Mouse (Mus musculus) ovary, postnatal 14 days (tissue): ENCODE measurements around the gene Tnfrsf12a.
A peak's percentile ranks its signal among the peaks of the same experiment; 100 is the strongest.

Source experiments
- DNase-seq: peaks from one replicate; pipeline ENCODE4 v3.0.0; 2022; ENCODE audit warnings: low spot score

The Tnfrsf12a gene

DNA sequence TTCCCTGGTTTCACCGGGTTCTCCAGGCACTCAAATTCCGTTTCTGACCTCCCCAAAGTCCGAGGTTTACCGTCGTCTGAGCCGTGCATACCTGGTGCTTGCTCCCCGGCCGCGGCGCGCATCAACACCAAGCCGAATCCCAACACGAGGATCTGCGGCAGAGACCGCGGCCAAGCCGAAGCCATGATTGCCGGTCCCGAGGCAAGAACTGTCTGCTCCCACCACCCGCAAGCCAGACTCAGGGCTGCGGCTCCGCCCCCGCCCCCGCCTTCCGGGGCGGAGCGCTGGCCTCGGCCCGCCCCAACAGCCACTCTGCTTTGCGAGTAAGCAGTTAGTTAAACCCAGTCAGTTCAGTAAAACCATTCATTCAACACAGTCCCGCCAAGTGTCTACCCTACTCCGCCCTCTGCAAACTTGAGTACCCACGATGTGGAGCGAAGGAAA, at the start of gene Tnfrsf12a:
TSS of gene Tnfrsf12a (minus strand) at position 233 of the 444 bp plus-strand sequence.
- DNase-seq = peak; percentile 68

DNA sequence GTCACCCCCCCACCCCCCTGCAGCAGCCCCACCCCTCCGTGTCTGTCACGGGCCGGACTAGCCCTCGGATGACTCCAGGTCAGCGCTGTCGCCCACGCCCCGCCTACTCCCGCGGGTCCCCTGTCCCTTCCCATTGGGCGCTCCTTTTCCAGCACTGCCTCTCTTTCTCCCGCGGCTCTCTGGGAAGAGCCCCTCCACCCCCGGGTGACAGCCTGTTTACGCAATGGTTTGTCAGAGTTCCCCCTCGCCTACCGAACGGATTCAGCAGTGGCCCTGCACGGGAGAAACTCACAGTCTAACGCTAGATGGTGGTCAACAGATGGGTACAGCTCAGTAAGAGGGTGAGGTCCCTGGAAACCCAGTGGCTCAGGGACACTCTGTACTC, 49.5 kb upstream of the Tnfrsf12a start:
- DNase-seq = no peak

DNA sequence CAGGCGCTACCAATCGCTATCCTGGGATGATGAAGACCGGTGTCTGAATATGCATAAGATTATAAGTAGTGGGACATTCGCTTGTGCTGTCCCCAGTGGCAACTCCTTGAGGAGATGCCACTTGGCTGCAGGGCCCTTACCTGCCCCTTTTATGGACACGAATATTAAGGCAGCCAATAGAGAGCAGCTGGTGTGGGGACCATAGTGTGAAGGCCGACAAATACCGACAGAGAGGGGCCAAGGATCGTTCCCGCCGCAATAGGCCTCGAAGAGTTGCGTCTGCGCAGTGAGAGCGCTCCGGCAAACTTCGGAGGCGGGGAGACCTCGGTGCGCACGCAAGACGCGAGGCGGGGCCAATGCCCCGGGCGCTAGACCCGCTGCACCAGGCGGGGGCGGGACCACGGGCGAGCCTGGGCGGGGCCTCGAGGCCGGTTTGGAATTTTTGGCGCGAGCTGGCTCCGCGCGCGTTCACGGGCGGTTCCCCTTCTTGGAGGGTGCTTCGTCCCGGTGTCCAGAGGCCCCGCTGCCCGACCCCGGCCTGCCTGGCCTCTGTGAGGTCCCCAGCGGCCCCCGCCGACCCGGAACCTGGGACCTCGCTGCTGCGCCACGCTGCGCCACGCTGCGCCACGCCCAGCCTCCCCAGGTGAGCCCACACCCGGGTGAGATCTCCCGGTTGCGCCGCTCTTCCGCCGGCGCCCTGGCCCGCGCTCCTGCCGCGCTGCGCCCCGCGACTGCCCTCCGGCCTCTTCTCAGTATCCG, 48.9 kb upstream of the Tnfrsf12a start, which contains the start of gene Pkmyt1:
TSS of gene Pkmyt1 (plus strand) at position 338 of the 759 bp plus-strand sequence.
- DNase-seq = peak; percentile 93

DNA sequence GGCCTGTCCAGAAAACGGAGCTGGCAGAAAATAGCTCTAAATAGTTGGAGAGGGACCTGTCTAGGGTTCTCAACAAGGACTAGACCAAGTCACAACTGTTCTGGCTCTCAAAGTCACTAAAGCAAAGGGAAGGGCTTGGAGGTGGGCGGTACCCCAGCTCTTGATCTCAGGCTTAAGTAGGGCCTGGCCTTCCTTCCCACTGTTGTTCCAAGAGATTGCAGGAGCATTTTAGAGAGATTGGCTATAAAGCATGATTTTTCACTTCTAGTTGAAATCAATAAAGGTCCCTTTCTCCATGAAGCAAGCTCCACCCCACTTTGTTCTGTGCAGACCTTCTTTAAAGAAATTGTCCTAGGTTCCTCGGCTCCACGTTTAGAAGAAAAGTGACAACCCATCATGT, 48.2 kb upstream of the Tnfrsf12a start:
- no peak for DNase-seq

DNA sequence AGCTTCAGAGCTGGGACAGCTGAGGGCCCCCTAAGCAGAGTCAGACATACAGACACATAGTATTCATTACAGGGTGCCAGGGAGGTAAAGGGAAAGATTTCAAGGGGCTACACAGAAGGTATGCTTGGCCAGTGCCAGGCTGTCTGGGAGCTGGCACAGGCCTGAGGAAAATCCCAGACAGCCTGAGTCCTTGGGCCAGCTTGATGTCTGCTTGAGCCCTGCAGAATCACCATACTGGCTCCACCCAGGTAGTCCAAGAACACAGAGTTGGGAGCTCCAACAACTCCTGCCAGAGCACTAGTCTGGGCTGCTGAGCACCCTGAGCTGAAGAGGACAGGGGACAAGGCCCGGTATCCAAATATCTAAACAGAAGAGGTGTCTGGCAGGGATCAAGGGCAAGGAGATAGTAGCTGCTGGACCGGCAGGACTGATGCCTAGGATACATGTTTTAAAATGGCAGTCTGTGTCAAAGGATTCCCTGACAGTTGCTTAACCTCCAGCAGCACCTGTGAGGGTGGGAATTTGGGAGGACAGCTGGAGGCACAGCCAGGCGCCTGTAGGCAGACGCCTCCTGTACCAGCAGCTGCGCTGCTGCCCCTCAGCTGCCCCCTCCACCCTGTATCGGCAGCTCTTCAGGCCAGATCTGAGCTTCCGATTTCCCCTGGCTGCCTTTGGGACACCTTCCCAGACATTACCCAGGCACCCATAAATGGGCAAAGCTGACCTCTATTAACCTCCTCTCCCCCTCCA, 45.3 kb upstream of the Tnfrsf12a start, which contains the start of gene 1520401A03Rik:
TSS of gene 1520401A03Rik (minus strand) at position 408 of the 750 bp plus-strand sequence.
- DNase-seq = no peak

DNA sequence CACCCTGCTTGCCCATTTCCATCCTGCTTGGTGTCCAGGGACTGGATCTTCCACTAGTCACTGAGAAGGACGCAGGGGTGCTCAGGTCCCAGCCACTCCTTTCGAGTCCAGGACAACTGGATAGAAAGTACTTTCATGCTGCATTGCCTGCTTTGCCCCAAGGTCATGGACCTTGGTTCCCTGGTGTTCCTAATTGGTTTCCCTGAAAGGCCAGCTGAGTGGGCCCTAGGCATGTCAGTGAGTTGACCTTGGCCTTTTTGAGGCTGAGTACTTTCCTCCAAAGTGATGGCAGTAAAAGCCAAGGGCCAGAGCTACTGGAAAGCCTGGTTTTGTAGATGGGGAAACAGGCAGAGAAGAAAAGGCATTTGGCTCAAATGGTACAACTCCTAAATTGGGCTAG, 44.6 kb upstream of the Tnfrsf12a start:
- DNase-seq = no peak

DNA sequence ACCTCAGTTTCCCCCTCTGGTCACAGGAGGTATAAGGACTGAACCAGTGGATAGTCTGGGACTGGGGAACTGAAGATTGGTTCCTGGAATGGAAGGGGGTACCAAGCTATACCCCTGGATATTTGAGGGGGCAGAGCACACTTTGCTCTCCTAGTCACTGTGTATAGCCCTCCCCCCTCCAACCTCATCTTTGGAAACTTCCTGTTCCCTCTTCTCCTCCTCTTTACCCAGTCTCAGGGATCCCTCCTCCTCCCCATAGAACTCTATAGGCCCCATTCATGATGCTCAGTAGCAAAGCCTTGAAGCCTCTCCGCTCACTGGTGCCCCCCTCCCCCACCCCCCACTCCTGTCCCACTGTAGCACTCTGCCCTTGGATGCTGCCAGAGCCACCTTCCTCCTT, 42.2 kb upstream of the Tnfrsf12a start:
- DNase-seq = no peak

DNA sequence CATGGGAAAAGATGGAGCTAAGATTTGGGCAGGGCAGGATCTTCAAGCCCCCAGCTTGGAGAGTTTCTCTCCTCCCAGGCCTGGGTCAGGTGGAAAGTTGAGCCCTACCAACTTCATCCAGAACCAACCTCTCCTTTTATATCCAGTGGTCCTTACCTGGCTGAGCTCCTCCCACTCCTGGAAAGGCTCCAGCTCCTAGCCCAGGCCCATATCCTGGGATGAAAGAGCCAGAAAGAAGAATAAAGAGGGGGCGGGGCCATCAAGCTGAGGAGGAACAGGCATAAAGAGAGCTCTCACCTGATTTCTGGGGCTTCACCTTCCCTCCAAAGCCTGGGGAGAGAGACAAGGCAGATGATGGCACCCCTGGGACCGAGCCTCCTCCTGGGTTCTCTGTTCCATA, 39.7 kb upstream of the Tnfrsf12a start:
- no peak for DNase-seq

DNA sequence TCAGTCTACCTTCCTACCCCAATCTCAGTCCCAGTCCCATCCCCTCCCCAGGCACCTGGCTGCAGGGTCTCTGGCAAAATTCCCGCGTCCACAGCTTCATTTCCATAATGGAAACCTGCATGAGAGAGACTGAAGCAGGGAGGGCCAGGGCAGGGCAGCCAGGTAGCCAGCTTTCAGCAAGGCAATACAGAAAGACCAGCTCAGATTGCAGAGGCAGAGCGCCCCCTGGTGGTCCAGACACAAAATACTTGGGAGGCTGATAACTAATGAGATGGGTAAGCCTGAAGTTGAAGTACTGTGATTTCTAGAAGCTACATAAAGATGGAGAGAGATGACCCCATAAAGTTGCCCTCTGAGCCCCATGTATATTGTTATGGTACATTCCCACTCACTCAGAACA, 28.9 kb upstream of the Tnfrsf12a start:
- peak; percentile 70 for DNase-seq

DNA sequence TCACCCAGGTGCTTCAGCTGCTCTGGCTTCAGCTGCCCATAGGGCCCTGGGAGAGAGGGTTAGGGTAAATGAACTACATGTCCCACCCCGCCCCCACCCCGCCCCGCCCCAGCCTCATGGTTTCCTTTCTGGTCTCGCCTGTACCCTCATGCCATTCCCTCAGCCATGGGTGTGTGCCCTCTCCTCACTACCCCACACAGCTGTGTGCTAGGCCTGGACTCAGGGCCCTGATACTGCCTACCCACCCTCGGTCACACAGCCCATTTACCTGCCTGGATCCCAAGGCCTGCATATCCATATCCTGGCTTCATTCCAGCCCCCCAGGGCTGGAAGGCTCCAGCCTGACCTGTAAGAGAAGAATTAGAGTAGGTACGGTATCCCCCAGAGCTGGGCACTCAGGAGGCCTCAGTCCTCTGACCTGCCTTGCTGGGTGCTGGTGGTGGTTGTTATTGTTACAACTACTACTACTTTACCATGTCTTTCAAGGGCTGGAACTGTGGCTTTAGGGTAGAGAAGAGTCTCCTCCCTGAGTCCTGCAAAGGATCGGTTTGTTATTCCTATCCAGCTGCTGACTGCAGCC, 28.3 kb upstream of the Tnfrsf12a start:
- no peak for DNase-seq

DNA sequence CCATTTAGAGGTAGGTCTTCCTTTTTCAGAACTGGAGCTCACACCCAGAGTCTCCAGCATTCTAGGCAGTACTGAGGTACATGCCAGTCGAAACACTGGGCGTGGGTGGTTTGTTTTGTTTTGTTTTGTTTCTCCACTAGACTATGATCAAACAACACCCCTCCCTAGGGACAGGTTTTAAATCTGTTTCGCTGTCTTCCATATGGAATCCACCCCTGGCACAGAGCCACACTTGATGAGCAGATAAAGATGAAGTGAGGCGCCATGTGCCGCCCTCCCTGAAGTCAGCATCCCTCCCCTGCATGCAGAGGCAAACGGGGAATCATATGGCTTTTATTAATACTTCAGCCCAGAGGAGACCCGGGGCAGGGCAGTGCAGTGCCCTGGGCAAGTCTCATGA, 27.5 kb upstream of the Tnfrsf12a start:
- DNase-seq = no peak

DNA sequence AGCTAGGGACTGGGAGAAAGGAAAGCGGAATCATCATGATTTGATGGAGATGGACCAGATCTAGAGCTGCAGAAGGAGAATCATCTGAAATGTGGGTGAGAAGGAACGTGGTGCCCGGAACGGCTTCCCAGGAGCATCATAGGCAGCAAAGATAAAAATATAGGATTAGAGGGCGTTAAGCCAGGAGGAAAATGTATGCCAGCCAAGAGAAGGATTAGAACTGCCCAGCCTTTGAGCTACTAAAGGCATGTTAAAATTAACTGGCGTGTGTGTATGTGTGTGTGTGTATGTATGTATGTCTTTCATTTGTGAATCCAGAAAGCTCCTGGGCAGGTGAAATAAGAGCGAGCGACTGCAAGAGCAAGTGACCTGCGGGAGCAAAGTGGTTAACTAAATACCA, 26.0 kb upstream of the Tnfrsf12a start:
- no peak for DNase-seq

DNA sequence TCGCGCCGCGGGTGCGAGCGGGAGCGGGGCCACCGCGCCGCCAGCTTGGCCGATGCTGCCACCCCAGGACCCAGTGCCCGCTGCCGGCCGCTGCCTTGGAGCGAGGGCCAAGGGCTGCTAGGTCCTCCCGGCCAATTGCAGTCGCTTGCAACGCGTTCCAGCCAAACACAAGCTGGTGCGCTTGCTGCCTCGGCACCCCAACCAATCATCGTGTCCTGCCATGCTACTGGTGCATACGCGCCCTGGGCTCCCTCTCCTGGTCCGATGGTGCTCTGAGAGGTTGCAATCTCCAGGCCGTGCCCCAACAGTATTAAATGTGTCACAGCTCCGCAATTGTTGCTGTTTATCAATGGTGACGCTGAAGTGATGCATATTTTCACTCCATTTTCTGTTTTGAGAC, 22.8 kb upstream of the Tnfrsf12a start:
- peak; percentile 73 for DNase-seq

DNA sequence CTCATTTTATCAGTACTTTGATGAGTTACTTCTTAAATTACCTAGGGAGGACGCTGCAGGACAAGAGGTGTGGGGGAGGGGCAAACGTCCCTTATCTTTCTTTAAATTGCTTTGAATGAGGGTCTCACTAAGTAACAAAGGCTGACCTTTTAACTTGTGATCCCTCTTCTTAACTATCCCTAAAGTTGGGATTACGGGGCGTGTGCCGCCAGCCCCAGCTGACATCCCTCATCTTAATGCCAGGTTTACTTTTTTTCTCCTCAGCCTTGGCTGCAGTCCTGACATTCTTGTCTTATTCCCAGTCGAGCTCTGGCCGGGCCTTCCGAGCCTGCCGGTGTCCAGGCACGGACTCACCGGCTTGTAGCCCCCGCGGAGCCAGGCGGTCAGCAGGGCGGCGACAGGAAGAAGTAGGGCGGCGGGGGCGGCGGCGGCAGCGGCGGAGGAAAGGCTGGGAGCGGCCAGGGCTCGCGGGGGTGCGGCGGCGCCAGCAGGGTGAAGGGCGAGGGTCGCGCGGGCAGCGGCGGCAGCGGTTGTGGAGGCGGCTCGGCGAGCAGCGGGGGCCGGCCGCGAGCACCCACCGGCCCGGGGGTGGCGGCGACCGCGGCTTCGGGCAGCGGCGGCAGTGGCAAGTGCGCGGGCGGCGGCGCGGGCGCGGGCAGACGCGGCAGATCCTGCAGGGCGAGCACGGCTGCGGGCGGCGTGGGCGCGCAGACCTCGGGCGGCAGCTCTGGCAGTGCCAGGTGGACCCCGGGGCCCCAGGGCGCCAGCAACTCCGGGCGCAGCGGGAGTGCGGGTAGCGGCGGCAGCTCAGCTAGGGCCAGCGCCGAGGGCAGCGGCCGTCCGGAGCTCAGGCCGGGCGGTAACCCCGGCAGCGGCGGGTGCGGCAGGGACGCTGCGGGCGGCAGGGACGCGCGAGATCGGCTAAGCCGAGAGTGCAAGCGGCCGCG, 22.1 kb upstream of the Tnfrsf12a start:
- peak; percentile 26 for DNase-seq

DNA sequence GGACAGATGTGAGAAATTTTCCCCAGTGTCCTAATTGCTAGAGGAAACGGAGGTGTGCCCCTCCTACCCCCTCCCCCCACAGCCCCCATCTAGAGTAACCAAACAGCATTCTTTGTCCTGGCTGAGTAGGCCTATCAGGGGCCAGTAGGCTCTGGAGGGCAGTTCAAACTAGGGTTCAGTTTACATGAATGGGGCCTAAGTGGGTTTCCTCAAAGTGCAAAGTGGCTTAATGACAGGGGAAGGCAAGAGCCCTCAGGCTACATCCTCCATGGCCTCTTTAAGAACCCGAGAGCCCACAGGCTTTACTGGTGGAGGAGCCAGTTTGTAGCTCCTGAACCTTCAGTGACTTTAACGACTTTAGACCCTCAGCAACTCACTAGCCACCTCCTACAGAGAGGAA, 18.5 kb upstream of the Tnfrsf12a start:
- no peak for DNase-seq

DNA sequence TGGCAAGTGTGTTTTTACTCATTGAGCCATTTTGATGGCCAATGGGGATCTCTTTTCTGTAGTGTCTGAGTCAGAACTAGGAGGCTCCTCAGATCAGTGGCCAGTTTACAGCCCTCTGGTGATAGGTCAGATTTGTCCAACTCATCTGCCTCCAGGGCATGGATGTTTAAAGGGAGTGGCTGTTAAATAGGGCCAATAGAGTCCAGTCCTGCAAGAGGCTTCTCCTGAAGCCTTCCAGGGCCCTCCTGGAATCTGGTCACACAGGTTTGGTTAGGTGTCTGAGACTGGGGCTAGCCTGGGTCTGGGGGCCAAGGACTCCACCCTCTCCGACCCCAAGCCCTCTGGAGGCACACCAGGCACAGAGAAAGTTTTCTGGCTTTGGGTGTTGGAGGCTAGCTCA, 17.2 kb upstream of the Tnfrsf12a start:
- no peak for DNase-seq

DNA sequence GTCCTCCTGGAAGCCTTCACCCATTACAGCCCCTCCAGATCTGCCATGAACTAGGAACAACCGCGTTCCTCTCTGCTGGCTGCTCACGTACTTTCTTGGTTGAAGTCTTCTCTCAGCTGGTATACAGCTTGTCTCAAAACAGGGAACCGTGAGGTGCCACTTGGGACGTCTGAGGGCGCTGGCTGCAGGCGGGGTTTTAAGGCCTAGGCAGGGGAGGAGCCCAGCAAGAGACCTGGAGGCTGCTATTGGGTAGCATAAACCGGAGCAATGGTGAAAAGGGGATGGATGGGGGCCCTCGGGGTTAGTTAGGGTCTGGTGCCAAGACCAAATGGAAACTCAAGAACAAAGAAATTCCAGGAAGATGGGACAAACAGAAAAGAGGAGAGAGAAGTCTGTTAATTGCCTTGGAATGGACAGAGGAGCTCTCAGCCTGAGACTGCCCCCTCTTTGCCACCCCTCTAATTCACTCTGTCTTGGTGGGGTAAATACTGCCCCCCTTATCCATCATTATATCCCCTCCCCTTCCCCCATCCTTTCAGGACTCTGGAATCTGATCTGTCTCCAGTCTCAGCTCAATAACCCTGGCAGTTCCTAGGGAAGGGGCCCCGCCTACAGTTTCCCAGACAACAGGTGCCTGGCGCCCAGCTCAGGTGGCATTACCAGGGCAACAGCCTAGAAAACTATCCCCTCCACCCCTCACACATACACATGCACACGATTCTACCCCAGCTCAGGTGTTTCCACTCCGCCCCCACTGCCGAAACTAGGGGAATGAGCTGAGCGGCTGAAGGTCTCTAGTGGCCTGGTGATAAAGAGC, 6.8 kb upstream of the Tnfrsf12a start, which contains the start of gene Cldn9:
TSS of gene Cldn9 (minus strand) at position 171 of the 817 bp plus-strand sequence.
- DNase-seq = no peak

DNA sequence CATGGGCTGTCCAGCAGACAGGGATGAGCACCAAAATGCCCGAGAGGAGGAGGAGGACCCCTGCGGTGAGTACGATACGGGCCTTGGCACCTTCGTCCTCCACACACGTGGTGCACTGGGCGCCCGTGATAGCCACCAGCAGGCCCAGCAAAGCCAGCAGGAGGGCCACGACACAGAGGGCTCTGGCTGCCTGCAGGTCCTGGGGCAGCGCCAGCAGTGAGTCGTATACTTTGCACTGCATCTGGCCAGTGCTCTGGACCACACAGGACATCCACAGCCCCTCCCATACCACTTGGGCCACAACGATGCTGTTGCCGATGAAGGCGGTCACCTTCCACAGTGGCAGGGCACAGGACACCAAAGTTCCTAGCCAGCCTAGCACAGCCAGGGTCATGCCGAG, 6.0 kb upstream of the Tnfrsf12a start:
- DNase-seq = no peak

DNA sequence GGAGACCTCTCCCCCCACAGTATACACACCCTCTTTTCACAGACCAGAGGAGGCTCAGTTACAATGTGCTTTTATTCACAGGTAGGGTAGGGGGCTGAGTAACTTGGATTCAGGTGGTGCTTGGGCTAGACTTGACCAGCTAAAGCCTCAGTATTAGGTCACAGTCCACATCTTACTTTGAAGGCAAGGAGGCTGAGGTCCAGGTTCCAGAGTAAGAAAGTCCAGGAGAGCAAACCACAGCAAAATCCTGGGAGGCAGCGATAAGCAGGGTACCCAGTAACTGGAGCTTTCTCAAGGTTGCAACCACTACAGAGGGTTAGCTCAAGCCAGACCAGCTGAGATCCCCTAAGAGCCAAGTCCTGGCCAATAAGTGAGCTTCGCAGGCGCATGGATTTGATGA, 5.3 kb upstream of the Tnfrsf12a start:
- DNase-seq = no peak

DNA sequence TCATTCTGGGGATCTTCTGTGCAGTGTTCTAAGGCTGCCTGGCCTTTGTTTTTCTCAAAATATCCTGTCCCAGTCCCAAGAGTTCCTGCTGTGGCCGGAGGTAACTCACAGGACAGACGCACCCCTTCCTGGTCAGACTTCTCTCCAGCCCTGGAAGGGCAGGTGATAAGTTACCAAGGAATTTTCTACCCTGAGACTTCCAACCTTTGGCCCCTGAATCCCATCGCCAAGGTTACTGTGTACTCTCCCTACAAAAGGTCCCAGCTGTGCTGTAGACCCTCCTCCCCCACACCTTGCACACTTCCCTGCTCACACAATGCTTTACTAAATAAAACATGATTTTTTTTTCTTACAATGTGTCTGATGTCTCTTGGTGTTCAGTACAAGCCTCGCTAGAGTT, 4.8 kb upstream of the Tnfrsf12a start:
- DNase-seq = no peak

DNA sequence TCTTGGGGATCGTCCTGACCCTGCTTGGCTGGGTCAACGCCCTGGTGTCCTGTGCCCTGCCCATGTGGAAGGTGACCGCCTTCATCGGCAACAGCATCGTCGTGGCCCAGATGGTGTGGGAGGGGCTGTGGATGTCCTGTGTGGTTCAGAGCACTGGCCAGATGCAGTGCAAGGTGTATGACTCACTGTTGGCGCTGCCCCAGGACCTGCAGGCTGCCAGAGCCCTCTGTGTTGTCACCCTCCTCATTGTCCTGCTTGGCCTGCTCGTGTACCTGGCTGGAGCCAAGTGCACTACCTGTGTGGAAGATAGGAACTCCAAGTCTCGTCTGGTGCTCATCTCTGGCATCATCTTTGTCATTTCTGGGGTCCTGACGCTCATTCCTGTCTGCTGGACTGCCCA, 3.8 kb upstream of the Tnfrsf12a start:
- no peak for DNase-seq
